Mouse (Mus musculus) midbrain, embryonic 13.5 days (tissue): ENCODE measurements around the gene Adgrl1. TPM values are rescaled to one million over a fixed set of nuclear protein-coding genes. Genes with fewer than 3 reads are reported as not detected.
A peak's percentile ranks its signal among the peaks of the same experiment; 100 is the strongest.

Experiments
- ATAC-seq: fragments of 200-750 bp; cut with Nextera tagmentation; 2 replicates; pipeline ENCODE4 v1.8.0; 2017; ENCODE audit warnings: mild to moderate bottlenecking, moderate TSS enrichment, moderate library complexity
- H3K27ac ChIP-seq: fragments of 300-500 bp; sonication (generic); 2 replicates; pipeline ENCODE4 v1.5.1; 2015; ENCODE audit warnings: inconsistent platforms, mild to moderate bottlenecking, moderate library complexity
- H3K27me3 ChIP-seq: fragments of 300-500 bp; sonication (generic); 2 replicates; pipeline ENCODE4 v1.6.1; 2015; ENCODE audit warnings: mild to moderate bottlenecking, inconsistent platforms
- H3K36me3 ChIP-seq: fragments of 300-500 bp; sonication (generic); 2 replicates; pipeline ENCODE4 v1.6.1; 2015; ENCODE audit warnings: mild to moderate bottlenecking, inconsistent platforms
- H3K4me1 ChIP-seq: fragments of 300-500 bp; sonication (generic); replicated peaks from 2 replicates; pipeline ENCODE4 v1.6.1; 2015; ENCODE audit warnings: inconsistent platforms
- H3K4me2 ChIP-seq: fragments of 300-500 bp; sonication (generic); replicated peaks from 2 replicates; pipeline ENCODE4 v1.6.1; 2015; ENCODE audit warnings: moderate library complexity, mild to moderate bottlenecking, inconsistent platforms
- H3K4me3 ChIP-seq: fragments of 300-500 bp; sonication (generic); replicated peaks from 2 replicates; pipeline ENCODE4 v1.5.1; 2015; ENCODE audit warnings: mild to moderate bottlenecking, inconsistent platforms
- H3K9ac ChIP-seq: fragments of 300-500 bp; sonication (generic); replicated peaks from 2 replicates; pipeline ENCODE4 v1.6.1; 2015; ENCODE audit warnings: mild to moderate bottlenecking, inconsistent platforms
- H3K9me3 ChIP-seq: fragments of 300-500 bp; sonication (generic); 2 replicates; pipeline ENCODE4 v1.6.1; 2016; ENCODE audit warnings: mild to moderate bottlenecking, inconsistent platforms
- WGBS: fragments of 180-500 bp; shearing (Covaris S2); methylation state at CpG from one replicate; pipeline ENCODE4 v1.1.7; 2015; 5-methylcytosine and 5-hydroxymethylcytosine counted together
- polyA plus RNA-seq: library from polyadenylated mRNA; unstranded; fragments of >200 nt; fragmentation: Nextera tagmentation; extraction: Ambion mirVana; gene quantifications from 2 replicates; pipeline ENCODE4 v1.2.1, GENCODE M21; 2015

The Adgrl1 gene
- polyA plus RNA-seq, 1 experiment from 2014 or later, result 46.1 TPM

GRCm38 (mm10) chr8:83892061-83892460 lies 7.8 kb upstream of the Adgrl1 start:
- no peaks in the 10 kb centered on the region for H3K9me3 ChIP-seq
- peaks cover 11% of the 10 kb centered on the region for H3K4me1 ChIP-seq
- H3K4me2 ChIP-seq, result no peak overlapping the region
- H3K27me3 ChIP-seq, result peaks cover 41% of the 10 kb centered on the region
- H3K36me3 ChIP-seq, result no peaks in the 10 kb centered on the region
- no peak overlapping the region for H3K4me3 ChIP-seq
- ATAC-seq, result no peak
- no peak overlapping the region for H3K27ac ChIP-seq
- no peak overlapping the region for H3K9ac ChIP-seq
- 76% methylated on average over 4 of the region's 4 CpGs for WGBS

- peaks cover 41% of the 10 kb centered on the region for H3K27me3 ChIP-seq
- H3K27ac ChIP-seq, result no peak overlapping the region
- WGBS, result 1% methylated on average over 5 of the region's 5 CpGs
- H3K9ac ChIP-seq, result no peak overlapping the region
- peaks cover 28% of the 10 kb centered on the region for H3K4me1 ChIP-seq
- no peak for ATAC-seq
- no peaks in the 10 kb centered on the region for H3K36me3 ChIP-seq
- no peak overlapping the region for H3K4me2 ChIP-seq
- H3K4me3 ChIP-seq, result no peak overlapping the region
- H3K9me3 ChIP-seq, result no peaks in the 10 kb centered on the region
These were observed 6.0 kb upstream of the Adgrl1 start for GRCm38 (mm10) chr8:83893915-83894314.

- Histone ChIP-seq H3K27ac (no peak overlapping the region), H3K4me3 (no peak overlapping the region), H3K36me3 (no peaks in the 10 kb centered on the region), H3K9me3 (no peaks in the 10 kb centered on the region), H3K4me1 (peaks cover 28% of the 10 kb centered on the region), H3K4me2 (no peak overlapping the region), H3K9ac (no peak overlapping the region), H3K27me3 (peaks cover 41% of the 10 kb centered on the region)
- ATAC-seq, result no peak
- WGBS, result 3% methylated on average over 5 of the region's 5 CpGs
These were observed 4.0 kb upstream of the Adgrl1 start for GRCm38 (mm10) chr8:83895894-83896293.

- no peak for ATAC-seq
- H3K4me3 ChIP-seq, result no peak overlapping the region
- no peaks in the 10 kb centered on the region for H3K36me3 ChIP-seq
These were observed 3.4 kb upstream of the Adgrl1 start for GRCm38 (mm10) chr8:83896461-83896860.

GRCm38 (mm10) chr8:83897211-83897610 lies 2.7 kb upstream of the Adgrl1 start:
- WGBS, result 4% methylated on average over 26 of the region's 26 CpGs
- peak overlapping the region; percentile 31 for H3K4me3 ChIP-seq
- H3K27ac ChIP-seq, result peak overlapping the region; percentile 36; the same call in 1 of the 2 replicates
- H3K27me3 ChIP-seq, result peaks cover 36% of the 10 kb centered on the region
- ATAC-seq, result no peak
- H3K36me3 ChIP-seq, result no peaks in the 10 kb centered on the region
- H3K9ac ChIP-seq, result peak overlapping the region; percentile 57
- no peaks in the 10 kb centered on the region for H3K9me3 ChIP-seq
- peak overlapping the region; percentile 78 for H3K4me2 ChIP-seq
- peaks cover 37% of the 10 kb centered on the region for H3K4me1 ChIP-seq

More at GRCm38 (mm10) chr8:83896461-83896860, 3.4 kb upstream of the Adgrl1 start:
- H3K27me3 ChIP-seq, result peaks cover 41% of the 10 kb centered on the region
- no peak overlapping the region for H3K9ac ChIP-seq
- H3K9me3 ChIP-seq, result no peaks in the 10 kb centered on the region
- 87% methylated on average over 7 of the region's 7 CpGs for WGBS
- H3K4me1 ChIP-seq, result peaks cover 30% of the 10 kb centered on the region
- H3K27ac ChIP-seq, result no peak overlapping the region
- peak overlapping the region; percentile 78; the same call in 1 of the 2 replicates for H3K4me2 ChIP-seq

GRCm38 (mm10) chr8:83898456-83898855 lies 1.4 kb upstream of the Adgrl1 start:
- Histone ChIP-seq H3K4me2 (peak overlapping the region; percentile 78), H3K27ac (peak overlapping the region; percentile 100), H3K36me3 (no peaks in the 10 kb centered on the region), H3K9ac (peak overlapping the region; percentile 99), H3K27me3 (peaks cover 28% of the 10 kb centered on the region), H3K4me1 (peaks cover 50% of the 10 kb centered on the region), H3K4me3 (peak overlapping the region; percentile 95), H3K9me3 (no peaks in the 10 kb centered on the region)
- ATAC-seq, result no peak
- 5% methylated on average over 10 of the region's 10 CpGs for WGBS

- Histone ChIP-seq H3K27me3 (peaks cover 24% of the 10 kb centered on the region), H3K4me1 (peaks cover 55% of the 10 kb centered on the region), H3K9me3 (no peaks in the 10 kb centered on the region), H3K36me3 (no peaks in the 10 kb centered on the region), H3K27ac (peak overlapping the region; percentile 100), H3K9ac (peak overlapping the region; percentile 99), H3K4me3 (peak overlapping the region; percentile 95), H3K4me2 (peak overlapping the region; percentile 78)
- under 1% methylated on average over 13 of the region's 13 CpGs for WGBS
- ATAC-seq, result peak; percentile 32
These were observed 931 bp upstream of the Adgrl1 start for GRCm38 (mm10) chr8:83898985-83899362.

GRCm38 (mm10) chr8:83900266-83900956 lies 506 bp downstream of the Adgrl1 start:
- H3K27me3 ChIP-seq, result peaks cover 10% of the 10 kb centered on the region; the same call in 1 of the 2 replicates
- WGBS, result 0% methylated on average over 48 of the region's 100 CpGs
- H3K9ac ChIP-seq, result peak overlapping the region; percentile 99
- H3K27ac ChIP-seq, result peak overlapping the region; percentile 100
- peaks cover 67% of the 10 kb centered on the region for H3K4me1 ChIP-seq
- H3K36me3 ChIP-seq, result peaks cover 3% of the 10 kb centered on the region; the same call in 1 of the 2 replicates
- H3K9me3 ChIP-seq, result no peaks in the 10 kb centered on the region
- peak; percentile 1; the same call in 1 of the 2 replicates for ATAC-seq
- H3K4me2 ChIP-seq, result peak overlapping the region; percentile 78
- peak overlapping the region; percentile 95 for H3K4me3 ChIP-seq

GRCm38 (mm10) chr8:83900957-83901270 lies 1.0 kb downstream of the Adgrl1 start:
- peaks cover 68% of the 10 kb centered on the region for H3K4me1 ChIP-seq
- H3K27ac ChIP-seq, result peak overlapping the region; percentile 100
- H3K27me3 ChIP-seq, result peaks cover 7% of the 10 kb centered on the region; the same call in 1 of the 2 replicates
- 0% methylated on average over 39 of the region's 40 CpGs for WGBS
- H3K4me3 ChIP-seq, result peak overlapping the region; percentile 95
- H3K9ac ChIP-seq, result peak overlapping the region; percentile 99
- peak overlapping the region; percentile 78 for H3K4me2 ChIP-seq
- H3K36me3 ChIP-seq, result peaks cover 8% of the 10 kb centered on the region; the same call in 1 of the 2 replicates
- ATAC-seq, result no peak
- H3K9me3 ChIP-seq, result no peaks in the 10 kb centered on the region

GRCm38 (mm10) chr8:83901566-83902485 lies 1.9 kb downstream of the Adgrl1 start:
- H3K4me2 ChIP-seq, result peak overlapping the region; percentile 78
- peak overlapping the region; percentile 99 for H3K9ac ChIP-seq
- H3K9me3 ChIP-seq, result no peaks in the 10 kb centered on the region
- peaks cover 13% of the 10 kb centered on the region; the same call in 1 of the 2 replicates for H3K36me3 ChIP-seq
- peak overlapping the region; percentile 100 for H3K27ac ChIP-seq
- ATAC-seq, result no peak
- peak overlapping the region; percentile 95 for H3K4me3 ChIP-seq
- WGBS, result 13% methylated on average over 14 of the region's 14 CpGs
- peaks cover under 1% of the 10 kb centered on the region; the same call in 1 of the 2 replicates for H3K27me3 ChIP-seq
- H3K4me1 ChIP-seq, result peaks cover 65% of the 10 kb centered on the region

GRCm38 (mm10) chr8:83902961-83903666 lies 3.2 kb downstream of the Adgrl1 start:
- Histone ChIP-seq H3K4me3 (peak overlapping the region; percentile 95), H3K27me3 (no peaks in the 10 kb centered on the region), H3K9me3 (no peaks in the 10 kb centered on the region), H3K4me1 (peaks cover 63% of the 10 kb centered on the region), H3K4me2 (peak overlapping the region; percentile 78), H3K9ac (peak overlapping the region; percentile 99), H3K36me3 (peaks cover 13% of the 10 kb centered on the region; the same call in 1 of the 2 replicates), H3K27ac (peak overlapping the region; percentile 35; the same call in 1 of the 2 replicates)
- no peak for ATAC-seq
- WGBS, result 12% methylated on average over 13 of the region's 13 CpGs
